Mouse (Mus musculus): ENCODE measurements around the gene Elmo3.

DNA sequence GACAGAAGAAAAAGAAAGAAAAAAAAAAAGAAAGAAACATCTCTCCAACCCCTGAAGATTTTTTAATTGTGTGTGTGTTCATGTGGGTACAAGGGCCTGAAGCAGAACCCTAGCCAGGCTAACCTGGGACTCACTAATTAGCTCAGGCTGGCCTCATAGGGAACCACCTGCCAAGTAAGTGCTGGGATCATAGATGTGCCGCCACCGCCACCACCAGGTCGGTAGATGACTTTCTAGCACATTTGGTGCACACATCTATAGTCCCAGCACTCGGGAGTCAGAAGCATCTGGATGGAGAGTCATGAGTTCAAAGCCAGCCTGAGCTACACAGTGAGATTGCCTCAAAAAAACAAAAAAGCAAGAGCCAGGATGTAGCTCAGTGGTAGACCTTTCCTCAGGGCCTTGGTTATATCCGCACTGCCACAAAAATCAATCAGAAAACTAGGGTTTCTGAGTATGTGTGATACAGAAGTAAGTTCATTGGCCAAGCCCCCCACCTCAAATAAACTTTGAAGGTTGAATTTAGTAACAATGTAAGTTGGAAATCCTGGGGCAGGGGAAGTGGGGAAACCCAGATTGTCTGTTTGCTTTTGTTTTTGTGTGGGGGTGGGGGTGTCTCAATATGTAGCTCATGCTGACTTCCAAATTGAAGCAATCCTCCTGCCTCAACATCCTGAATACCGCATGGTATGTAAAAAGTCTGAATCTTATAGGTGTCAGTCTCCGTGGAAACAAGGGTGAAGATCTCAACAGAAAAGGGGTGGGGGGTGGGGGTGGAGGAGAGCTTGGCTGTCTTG, 47.9 kb upstream of the Elmo3 start:
- no peak for TF ChIP-seq EP300 (IDR thresholded peaks at IDR 0.05; ENCODE audit: low read depth)
- TF ChIP-seq CTCF (IDR thresholded peaks at IDR 0.05; ENCODE audit: low read depth), result no peak
